Mouse (Mus musculus): Measurements from ENCODE around the gene Actn1.

- no peak for TF ChIP-seq POLR2A (IDR thresholded peaks at IDR 0.05; ENCODE audit: borderline replicate concordance, extremely low read depth, low read depth, low read length)
- no peak for TF ChIP-seq CTCF (IDR thresholded peaks at IDR 0.05; ENCODE audit: insufficient read depth, low read length)
These were observed 13.0 kb upstream of the Actn1 start for GRCm38 (mm10) chr12:80273020-80273686.

All from lung, adult 2 months (tissue).